In genomic region chr6:85354709-85355108, GRCm38 (mm10) we compare ENCODE assay signal across 19 mouse cellular contexts. TPM values are rescaled to one million over a fixed set of nuclear protein-coding genes. Genes with fewer than 3 reads are reported as not detected.
DNase-seq lines count a peak whose midpoint lies in the region; ATAC-seq and TF ChIP-seq lines count a peak whose summit lies in the region.
"Had no signal": no experiment of that assay in that cellular context is flagged by ENCODE, and none has a peak within 500 bp of the region (broad histone marks: within the 10 kb centered on the region; RNA-seq: fewer than 3 reads in every experiment).

No protein-coding gene starts in this region.

- H3K4me1 ChIP-seq in heart, embryonic 13.5 days, result peaks cover 39% of the 10 kb centered on the region
- H3K4me1 ChIP-seq in hindbrain, postnatal 0 days (ENCODE audit: insufficient read depth, low read length), result 0 out of 2 replicates have a peak, but pooled peaks cover 3% of the 10 kb centered on the region
- no peaks in the 10 kb centered on the region for H3K4me1 ChIP-seq in hindbrain, embryonic 12.5 days
- H3K4me1 ChIP-seq: embryonic facial prominence, embryonic 13.5 days; forebrain, embryonic 12.5 days had no signal

- no peak for TF ChIP-seq CTCF in hindbrain, postnatal 0 days (IDR thresholded peaks at IDR 0.05; ENCODE audit: low read depth)

- DNase-seq in heart, adult 9 months (ENCODE audit: low spot score in 2 of 2), result no peak
- DNase-seq in hindbrain, postnatal 0 days (ENCODE audit: low spot score), result peak; percentile 58
- DNase-seq in cerebellum, adult 11-12 months, result peak; percentile 70
- peak; percentile 74 to 86 for DNase-seq in cerebellum, postnatal 10 days
- no peak for DNase-seq in layer of hippocampus, adult 9-10 months (ENCODE audit: low spot score)
- DNase-seq in retina, embryonic 14.5 days (ENCODE audit: low spot score), result no peak
- DNase-seq: heart, postnatal 4 days; kidney, adult 8-10 months; kidney, postnatal 10 days; thymus, adult 2 months; thymus, postnatal 4 days had no signal

- H3K9ac ChIP-seq in heart, embryonic 13.5 days, result no peak overlapping the region
- no peak overlapping the region for H3K9ac ChIP-seq in hindbrain, postnatal 0 days (replicated peaks; ENCODE audit: low read length)
- H3K9ac ChIP-seq in hindbrain, embryonic 12.5 days, result no peak overlapping the region
- H3K9ac ChIP-seq: embryonic facial prominence, embryonic 13.5 days; forebrain, embryonic 12.5 days had no signal

- H3K4me2 ChIP-seq in heart, embryonic 13.5 days, result no peak overlapping the region
- no peak overlapping the region for H3K4me2 ChIP-seq in hindbrain, postnatal 0 days (ENCODE audit: low read depth, low read length)
- H3K4me2 ChIP-seq in hindbrain, embryonic 12.5 days (replicated peaks), result no peak overlapping the region
- H3K4me2 ChIP-seq: embryonic facial prominence, embryonic 13.5 days; forebrain, embryonic 12.5 days had no signal

- no peaks in the 10 kb centered on the region for H3K27me3 ChIP-seq in heart, embryonic 13.5 days (replicated peaks)
- no peaks in the 10 kb centered on the region for H3K27me3 ChIP-seq in hindbrain, postnatal 0 days (ENCODE audit: insufficient read depth, low read length)
- no peaks in the 10 kb centered on the region for H3K27me3 ChIP-seq in hindbrain, embryonic 12.5 days
- H3K27me3 ChIP-seq: embryonic facial prominence, embryonic 13.5 days; forebrain, embryonic 12.5 days had no signal

- no peak overlapping the region for H3K4me3 ChIP-seq in heart, embryonic 13.5 days
- no peak overlapping the region for H3K4me3 ChIP-seq in hindbrain, postnatal 0 days (ENCODE audit: low read length)
- no peak overlapping the region for H3K4me3 ChIP-seq in hindbrain, embryonic 12.5 days
- H3K4me3 ChIP-seq: embryonic facial prominence, embryonic 13.5 days; erythroblast, embryonic 14.5 days; forebrain, embryonic 12.5 days had no signal

- peak overlapping the region; percentile 36; the same call in 1 of the 2 replicates for H3K27ac ChIP-seq in heart, embryonic 13.5 days (replicated peaks)
- no peak overlapping the region for H3K27ac ChIP-seq in hindbrain, postnatal 0 days
- H3K27ac ChIP-seq in hindbrain, embryonic 12.5 days, result no peak overlapping the region
- H3K27ac ChIP-seq: embryonic facial prominence, embryonic 13.5 days; forebrain, embryonic 12.5 days; macrophage; stomach, postnatal 0 days had no signal

- H3K36me3 ChIP-seq in heart, embryonic 13.5 days, result peaks cover 8% of the 10 kb centered on the region; the same call in 1 of the 2 replicates
- no peaks in the 10 kb centered on the region; the same call in 1 of the 2 replicates for H3K36me3 ChIP-seq in hindbrain, postnatal 0 days (ENCODE audit: insufficient read depth, low read length)
- H3K36me3 ChIP-seq in hindbrain, embryonic 12.5 days, result no peaks in the 10 kb centered on the region
- H3K36me3 ChIP-seq: embryonic facial prominence, embryonic 13.5 days; forebrain, embryonic 12.5 days had no signal

- no peak for ATAC-seq in heart, embryonic 13.5 days (ENCODE audit: extremely low read depth, insufficient number of reproducible peaks, low FRiP score, low TSS enrichment)
- no peak for ATAC-seq in hindbrain, postnatal 0 days
- no peak for ATAC-seq in hindbrain, embryonic 12.5 days (ENCODE audit: low FRiP score)
- ATAC-seq: inflammation-experienced regulatory T-cells, adult 6 months had no signal

- 70% methylated on average over 6 of the region's 6 CpGs for WGBS in heart, embryonic 13.5 days
- 35% methylated on average over 6 of the region's 6 CpGs for WGBS in hindbrain, postnatal 0 days
- 76% methylated on average over 6 of the region's 6 CpGs for WGBS in hindbrain, embryonic 12.5 days

- no peaks in the 10 kb centered on the region for H3K9me3 ChIP-seq in heart, embryonic 13.5 days
- no peaks in the 10 kb centered on the region for H3K9me3 ChIP-seq in hindbrain, postnatal 0 days (ENCODE audit: low read length)
- H3K9me3 ChIP-seq in hindbrain, embryonic 12.5 days (replicated peaks), result no peaks in the 10 kb centered on the region
- H3K9me3 ChIP-seq: embryonic facial prominence, embryonic 13.5 days; forebrain, embryonic 12.5 days had no signal

RNA-seq across cellular contexts. Expression of gene Rab11fip5, which starts 19.7 kb away (rescaled TPM):
- polyA plus RNA-seq in heart, embryonic 13.5 days (2015; fragmentation: Nextera tagmentation; extraction: Ambion mirVana), result 38.7 and 45.2 TPM in 2 replicates
- total RNA-seq in hindbrain, postnatal 0 days (2014; rRNA removed), result 62.6 and 66.5 TPM in 2 replicates
- 23.4 and 26.7 TPM in 2 replicates for polyA plus RNA-seq in hindbrain, postnatal 0 days (2015; fragmentation: Nextera tagmentation; extraction: Ambion mirVana)
- 10.6 and 12.1 TPM in 2 replicates for polyA plus RNA-seq in hindbrain, embryonic 12.5 days (2016; fragmentation: Nextera tagmentation; extraction: Ambion mirVana)

RNA-seq across cellular contexts. Expression of gene Sfxn5, which starts 21.5 kb away (rescaled TPM):
- polyA plus RNA-seq in heart, embryonic 13.5 days (2015; fragmentation: Nextera tagmentation; extraction: Ambion mirVana), result 3.3 and 4.6 TPM in 2 replicates
- total RNA-seq in hindbrain, postnatal 0 days (2014; rRNA removed), result 144 and 151 TPM in 2 replicates
- polyA plus RNA-seq in hindbrain, postnatal 0 days (2015; fragmentation: Nextera tagmentation; extraction: Ambion mirVana), result 108 and 115 TPM in 2 replicates
- polyA plus RNA-seq in hindbrain, embryonic 12.5 days (2016; fragmentation: Nextera tagmentation; extraction: Ambion mirVana), result 6.8 and 10.0 TPM in 2 replicates

Comparison
In these comparisons a context has a peak if more than half of its experiments do, and no peak if none do; other contexts are left out.
1. DNase-seq: peak in hindbrain, postnatal 0 days (single experiment), cerebellum, adult 11-12 months (single experiment) and cerebellum, postnatal 10 days (2 of 2); none in heart, adult 9 months (0 of 2), layer of hippocampus, adult 9-10 months (single experiment) and retina, embryonic 14.5 days (single experiment).